Mouse (Mus musculus): ENCODE results near the gene Resp18. TPM values are rescaled to one million over a fixed set of nuclear protein-coding genes. Genes with fewer than 3 reads are reported as not detected.

Resp18 gene
- polyA plus RNA-seq (2011; ENCODE audit: insufficient read depth, insufficient read length, low replicate concordance, missing spikeins): not detected in 2 replicates

DNA sequence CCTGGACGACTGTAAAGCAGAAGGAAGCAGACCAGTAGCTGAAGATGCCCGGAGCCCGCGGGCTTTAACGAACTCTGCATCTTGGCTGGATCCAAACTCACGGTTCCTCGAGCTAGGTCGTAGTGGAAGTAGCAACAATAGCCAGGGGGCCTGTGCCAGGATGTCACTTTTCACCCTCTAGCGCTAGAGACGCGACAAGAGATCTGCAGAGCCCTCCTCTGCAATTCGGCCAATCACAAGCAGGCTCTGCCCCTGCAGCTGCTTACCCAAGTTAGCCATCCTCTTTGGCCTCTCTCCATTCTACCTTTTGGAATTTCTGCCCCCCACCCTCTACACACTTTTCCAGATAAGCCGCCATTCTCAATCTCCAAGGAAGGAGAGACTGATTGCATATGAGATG lies at the start of gene Resp18:
Resp18 (minus strand) TSS at position 188 of the 400 bp plus-strand sequence.
- Histone ChIP-seq H3K27ac (ENCODE audit: control insufficient read depth, insufficient read depth, low read depth, low read length, poor library complexity) (no peak within 1 kb of the TSS), H3K4me3 (replicated peaks; ENCODE audit: control insufficient read depth, low read depth, low read length) (no peak within 1 kb of the TSS), H3K4me1 (ENCODE audit: control insufficient read depth, insufficient read depth, low read length) (no peaks in the 10 kb centered on the region)
- TF ChIP-seq POLR2A (IDR thresholded peaks at IDR 0.05; ENCODE audit: borderline replicate concordance, control insufficient read depth, low read depth, low read length) (no peak), CTCF (IDR thresholded peaks at IDR 0.05; ENCODE audit: control insufficient read depth, insufficient read depth, low read length) (no peak)
- WGBS: 8% methylated on average over 13 of the region's 13 CpGs

DNA sequence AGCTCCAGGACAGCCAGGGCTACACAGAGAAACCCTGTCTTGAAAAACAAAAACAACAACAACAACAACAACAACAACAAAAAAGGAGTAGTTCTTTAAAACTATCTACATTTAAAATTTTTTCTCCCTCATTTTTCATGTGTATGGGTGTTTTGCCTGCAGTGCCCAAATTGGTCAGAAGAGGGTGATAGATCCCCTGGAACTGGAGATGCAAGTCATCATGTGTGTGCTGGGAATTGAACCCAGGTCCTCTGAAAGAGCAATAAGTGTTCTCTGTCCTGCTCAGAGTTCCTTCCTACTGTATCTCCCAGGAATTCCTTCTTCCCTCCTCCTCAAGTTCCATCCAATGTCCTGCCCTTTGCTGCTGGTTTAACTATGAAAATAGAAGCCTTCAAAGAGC lies 49.2 kb upstream of the Resp18 start:
- Histone ChIP-seq H3K4me1 (ENCODE audit: control insufficient read depth, insufficient read depth, low read length) (no peaks in the 10 kb centered on the region), H3K27ac (ENCODE audit: control insufficient read depth, insufficient read depth, low read depth, low read length, poor library complexity) (no peak overlapping the region), H3K4me3 (replicated peaks; ENCODE audit: control insufficient read depth, low read depth, low read length) (no peak overlapping the region)
- TF ChIP-seq POLR2A (IDR thresholded peaks at IDR 0.05; ENCODE audit: borderline replicate concordance, control insufficient read depth, low read depth, low read length): no peak
- TF ChIP-seq CTCF (IDR thresholded peaks at IDR 0.05; ENCODE audit: control insufficient read depth, insufficient read depth, low read length): no peak

DNA sequence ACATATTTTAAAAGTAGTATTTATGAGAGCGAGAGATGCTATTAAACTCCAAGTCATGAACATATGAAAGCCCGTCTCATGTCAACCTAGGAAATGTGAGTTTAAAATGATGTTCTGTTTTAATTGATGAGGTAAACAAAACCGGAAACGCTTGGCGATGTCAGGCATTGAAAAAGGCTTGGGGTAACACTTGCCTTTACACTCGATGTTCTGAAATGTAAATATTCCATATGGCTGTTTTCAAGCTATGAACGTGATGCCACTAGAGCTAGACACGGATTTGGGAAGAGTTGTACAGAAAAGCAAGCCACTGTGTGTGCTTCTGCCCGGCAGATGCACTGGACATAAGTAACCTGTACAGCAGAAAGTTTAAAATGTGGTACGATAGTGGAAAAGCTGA lies 41.0 kb upstream of the Resp18 start:
- WGBS: 88% methylated on average over 10 of the region's 10 CpGs
- Histone ChIP-seq H3K27ac (ENCODE audit: control insufficient read depth, insufficient read depth, low read depth, low read length, poor library complexity) (no peak overlapping the region), H3K4me3 (replicated peaks; ENCODE audit: control insufficient read depth, low read depth, low read length) (no peak overlapping the region), H3K4me1 (ENCODE audit: control insufficient read depth, insufficient read depth, low read length) (no peaks in the 10 kb centered on the region)
- no peak for TF ChIP-seq CTCF (IDR thresholded peaks at IDR 0.05; ENCODE audit: control insufficient read depth, insufficient read depth, low read length)
- no peak for TF ChIP-seq POLR2A (IDR thresholded peaks at IDR 0.05; ENCODE audit: borderline replicate concordance, control insufficient read depth, low read depth, low read length)

DNA sequence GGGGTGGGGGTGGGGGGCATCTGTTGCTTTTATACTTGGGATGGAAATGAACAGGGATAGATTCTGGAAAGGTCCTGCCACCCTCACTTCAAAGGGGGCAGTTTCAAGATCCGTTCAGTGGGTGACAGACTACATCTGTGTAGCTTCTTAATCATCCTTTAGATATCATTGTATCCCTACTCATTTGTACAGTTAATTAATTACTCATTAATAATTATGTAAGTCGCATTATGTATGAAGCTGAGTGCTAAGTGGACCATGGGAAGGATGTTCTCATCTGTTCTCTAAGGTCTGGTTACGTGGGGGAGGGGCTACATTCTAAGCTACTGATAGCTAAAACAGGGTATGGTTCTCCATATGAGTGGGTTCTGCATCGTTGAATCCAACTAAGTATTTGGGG lies 40.5 kb upstream of the Resp18 start:
- 88% methylated on average over 4 of the region's 4 CpGs for WGBS
- no peak overlapping the region for H3K27ac ChIP-seq (ENCODE audit: control insufficient read depth, insufficient read depth, low read depth, low read length, poor library complexity)
- TF ChIP-seq POLR2A (IDR thresholded peaks at IDR 0.05; ENCODE audit: borderline replicate concordance, control insufficient read depth, low read depth, low read length): no peak
- no peak for TF ChIP-seq CTCF (IDR thresholded peaks at IDR 0.05; ENCODE audit: control insufficient read depth, insufficient read depth, low read length)

DNA sequence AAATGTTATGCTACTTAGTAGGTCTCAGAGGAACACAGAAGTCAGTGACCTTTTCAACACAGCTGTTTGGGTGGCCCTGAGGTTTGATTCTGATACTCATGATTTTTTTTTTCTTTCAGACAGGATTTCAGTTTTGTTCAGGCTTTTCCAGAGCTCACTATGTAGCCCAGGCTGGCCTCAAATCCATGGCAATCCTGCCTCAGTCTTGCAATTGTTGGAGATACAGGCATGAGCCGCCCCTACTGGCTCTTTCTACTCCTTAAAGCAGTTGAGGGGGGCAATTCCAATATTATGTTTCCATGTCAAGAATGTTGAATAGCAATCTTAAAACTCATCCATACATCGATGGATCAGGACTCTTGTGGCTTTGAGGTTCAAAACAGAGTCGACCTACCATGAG lies 40.1 kb upstream of the Resp18 start:
- WGBS: 65% methylated on average over 3 of the region's 3 CpGs
- TF ChIP-seq POLR2A (IDR thresholded peaks at IDR 0.05; ENCODE audit: borderline replicate concordance, control insufficient read depth, low read depth, low read length) (no peak), CTCF (IDR thresholded peaks at IDR 0.05; ENCODE audit: control insufficient read depth, insufficient read depth, low read length) (no peak)
- Histone ChIP-seq H3K4me1 (ENCODE audit: control insufficient read depth, insufficient read depth, low read length) (no peaks in the 10 kb centered on the region), H3K27ac (ENCODE audit: control insufficient read depth, insufficient read depth, low read depth, low read length, poor library complexity) (no peak overlapping the region), H3K4me3 (replicated peaks; ENCODE audit: control insufficient read depth, low read depth, low read length) (no peak overlapping the region)

More for the DNA sequence above, 40.5 kb upstream of the Resp18 start:
- H3K4me3 ChIP-seq (replicated peaks; ENCODE audit: control insufficient read depth, low read depth, low read length): no peak overlapping the region
- no peaks in the 10 kb centered on the region for H3K4me1 ChIP-seq (ENCODE audit: control insufficient read depth, insufficient read depth, low read length)

DNA sequence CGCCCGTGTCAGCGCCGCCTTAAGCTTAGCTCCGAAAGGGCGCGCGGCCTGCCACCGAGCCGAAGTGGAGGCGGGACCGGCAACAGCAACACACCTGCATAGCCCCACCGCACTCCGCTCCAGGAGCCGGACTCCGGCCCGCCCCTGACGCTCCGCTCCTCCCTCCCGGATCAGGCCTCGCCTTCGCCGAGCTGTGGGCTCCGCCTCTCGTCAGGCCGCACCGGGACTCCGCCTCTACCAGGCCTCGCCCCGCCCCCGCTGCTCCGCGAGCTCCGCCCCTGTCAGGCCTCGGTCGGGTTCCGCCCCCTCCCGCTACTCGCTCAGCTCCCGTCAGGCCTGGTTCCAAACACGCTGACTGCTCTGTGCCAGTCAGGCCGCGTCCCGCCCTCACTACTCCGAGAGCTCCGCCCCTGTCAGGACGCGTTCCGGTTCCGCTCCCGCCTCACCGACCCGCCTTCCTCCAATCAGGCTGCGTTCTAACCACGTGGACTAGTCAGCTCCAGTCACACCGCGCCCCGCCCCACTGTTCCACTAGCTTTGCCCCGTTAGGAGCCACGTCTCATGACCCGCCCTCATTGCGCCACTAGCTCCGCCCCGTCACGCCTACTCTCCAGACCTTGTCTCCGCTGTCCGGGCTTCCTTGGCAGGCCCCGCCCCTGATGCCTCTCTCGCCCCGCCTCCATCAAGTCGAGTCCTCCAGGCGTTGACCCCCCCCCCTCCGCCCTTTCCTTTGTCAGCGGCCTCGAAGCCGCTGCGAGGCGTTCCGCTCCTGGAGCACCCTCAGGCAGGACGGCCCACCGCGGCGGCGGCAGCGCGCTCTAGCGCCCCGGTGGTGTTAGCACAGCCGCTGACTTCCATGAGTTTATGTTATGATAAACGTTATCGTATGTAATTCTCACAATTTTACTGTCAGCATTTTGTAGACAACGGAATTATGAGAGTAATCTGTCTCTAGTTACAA lies 39.3 kb upstream of the Resp18 start, which contains the start of gene Dnpep:
Dnpep (minus strand) TSS at position 750 of the 961 bp plus-strand sequence.
- Histone ChIP-seq H3K27ac (ENCODE audit: control insufficient read depth, insufficient read depth, low read depth, low read length, poor library complexity) (peak within 1 kb of the TSS; percentile 93), H3K4me3 (replicated peaks; ENCODE audit: control insufficient read depth, low read depth, low read length) (peak within 1 kb of the TSS; percentile 74), H3K4me1 (ENCODE audit: control insufficient read depth, insufficient read depth, low read length) (no peaks in the 10 kb centered on the region)
- WGBS: under 1% methylated on average over 88 of the region's 92 CpGs
- TF ChIP-seq CTCF (IDR thresholded peaks at IDR 0.05; ENCODE audit: control insufficient read depth, insufficient read depth, low read length): peak; percentile 55; the same call in 1 of the 2 replicates
- peak; percentile 48; the same call in 1 of the 2 replicates for TF ChIP-seq POLR2A (IDR thresholded peaks at IDR 0.05; ENCODE audit: borderline replicate concordance, control insufficient read depth, low read depth, low read length)

DNA sequence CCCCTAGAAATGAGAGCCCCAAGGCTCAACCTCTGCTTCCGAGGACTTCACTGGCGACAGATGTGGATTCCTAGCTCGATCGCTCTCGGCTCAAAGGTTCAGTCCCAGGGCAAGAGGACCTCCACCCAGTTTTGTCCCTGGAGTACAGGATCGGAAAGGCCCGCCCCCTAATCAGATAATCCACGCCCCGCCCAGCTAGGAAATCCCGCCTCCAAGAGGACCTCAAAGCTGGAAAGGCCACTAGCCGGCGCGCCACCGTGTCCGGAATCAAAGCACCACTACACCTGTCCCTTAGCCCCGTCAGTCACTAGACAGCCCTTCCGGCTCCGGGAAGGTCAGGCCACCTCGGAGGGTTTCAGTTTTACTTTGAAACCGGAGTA lies 38.6 kb upstream of the Resp18 start:
- WGBS: 0% methylated on average over 20 of the region's 20 CpGs
- TF ChIP-seq CTCF (IDR thresholded peaks at IDR 0.05; ENCODE audit: control insufficient read depth, insufficient read depth, low read length) (no peak), POLR2A (IDR thresholded peaks at IDR 0.05; ENCODE audit: borderline replicate concordance, control insufficient read depth, low read depth, low read length) (no peak)

More for the DNA sequence above, 38.6 kb upstream of the Resp18 start:
- Histone ChIP-seq H3K4me3 (replicated peaks; ENCODE audit: control insufficient read depth, low read depth, low read length) (peak overlapping the region; percentile 74), H3K27ac (ENCODE audit: control insufficient read depth, insufficient read depth, low read depth, low read length, poor library complexity) (peak overlapping the region; percentile 93), H3K4me1 (ENCODE audit: control insufficient read depth, insufficient read depth, low read length) (no peaks in the 10 kb centered on the region)

All from bone marrow, adult 2 months (tissue).